Mouse (Mus musculus): ENCODE measurements at regions not wholly inside any gene's neighbourhood (a gene's known extent, or its start where the extent isn't known, plus 50 kb on each side); places are given as distances from the start of the nearest gene placed in this dataset.
A peak's percentile ranks its signal among the peaks of the same experiment; 100 is the strongest.

DNA sequence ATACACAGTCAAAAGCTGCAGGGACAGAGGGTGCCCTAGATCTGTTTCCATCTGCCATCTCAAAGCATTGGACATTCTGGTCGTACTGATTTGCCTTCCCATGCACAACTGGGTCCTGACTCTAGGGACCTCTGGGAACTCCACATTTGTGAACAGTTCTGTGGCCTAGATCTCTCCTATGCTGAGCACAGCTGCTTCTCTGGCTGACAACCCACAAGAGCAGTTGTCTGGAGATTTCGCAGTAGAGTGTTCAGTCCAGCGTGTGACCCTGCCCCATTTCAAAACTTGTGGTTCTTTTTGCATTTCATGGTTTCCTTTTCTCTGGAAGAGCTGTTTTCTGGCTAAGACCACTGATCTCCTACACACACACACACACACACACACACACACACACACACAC, 269.7 kb upstream of the Sulf2 start:
- Histone ChIP-seq H3K36me3 (ENCODE audit: control insufficient read depth, insufficient read depth, low read length) (no peaks in the 10 kb centered on the region), H3K4me1 (ENCODE audit: control insufficient read depth, insufficient read depth, low read length) (peaks cover 13% of the 10 kb centered on the region; the same call in 1 of the 2 replicates), H3K4me2 (ENCODE audit: low read length) (no peak overlapping the region), H3K27ac (ENCODE audit: low read length) (no peak overlapping the region), H3K9me3 (replicated peaks; ENCODE audit: control insufficient read depth, low read length, poor library complexity, severe bottlenecking) (no peaks in the 10 kb centered on the region), H3K9ac (ENCODE audit: low read depth, low read length) (no peak overlapping the region), H3K4me3 (ENCODE audit: low read depth, low read length) (no peak overlapping the region), H3K27me3 (ENCODE audit: control insufficient read depth, insufficient read depth, low read depth, low read length) (0 out of 2 replicates have a peak, but pooled peaks cover 3% of the 10 kb centered on the region)
- ATAC-seq: no peak
- 86% methylated on average over 3 of the region's 3 CpGs for WGBS

DNA sequence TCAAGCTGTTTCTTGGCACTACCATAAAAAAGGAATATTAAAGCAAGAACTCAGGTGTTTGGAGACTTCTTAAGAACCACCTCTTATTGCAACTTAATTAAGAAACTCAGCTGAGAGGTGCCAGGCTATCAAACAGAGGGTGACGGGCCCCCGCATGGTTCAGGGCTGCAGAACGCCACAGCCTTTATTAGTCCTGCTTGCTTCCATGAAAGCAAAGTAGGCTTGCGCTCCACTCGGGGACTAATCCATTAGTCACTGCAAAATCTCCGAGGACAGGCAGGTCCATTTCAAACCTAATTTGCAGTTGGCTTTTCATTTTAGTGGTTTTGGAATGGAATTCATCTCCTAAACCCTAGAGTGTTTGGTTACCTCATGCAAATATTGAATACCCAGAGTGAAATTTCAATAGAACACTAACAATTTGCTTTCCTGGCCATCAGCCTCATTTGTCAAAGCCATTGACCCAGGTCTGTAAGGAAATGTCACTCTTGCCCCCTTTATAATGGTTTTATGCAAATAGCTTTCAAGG, 267.7 kb upstream of the Sulf2 start:
- 0 out of 2 replicates have a peak, but pooled peaks cover 3% of the 10 kb centered on the region for H3K27me3 ChIP-seq (ENCODE audit: control insufficient read depth, insufficient read depth, low read depth, low read length)
- no peak overlapping the region for H3K27ac ChIP-seq (ENCODE audit: low read length)
- no peak overlapping the region for H3K9ac ChIP-seq (ENCODE audit: low read depth, low read length)
- WGBS: 14% methylated on average over 6 of the region's 6 CpGs
- no peak overlapping the region for H3K4me2 ChIP-seq (ENCODE audit: low read length)
- ATAC-seq: no peak
- peaks cover 11% of the 10 kb centered on the region; the same call in 1 of the 2 replicates for H3K4me1 ChIP-seq (ENCODE audit: control insufficient read depth, insufficient read depth, low read length)
- no peaks in the 10 kb centered on the region for H3K36me3 ChIP-seq (ENCODE audit: control insufficient read depth, insufficient read depth, low read length)
- H3K4me3 ChIP-seq (ENCODE audit: low read depth, low read length): no peak overlapping the region
- no peaks in the 10 kb centered on the region for H3K9me3 ChIP-seq (replicated peaks; ENCODE audit: control insufficient read depth, low read length, poor library complexity, severe bottlenecking)

DNA sequence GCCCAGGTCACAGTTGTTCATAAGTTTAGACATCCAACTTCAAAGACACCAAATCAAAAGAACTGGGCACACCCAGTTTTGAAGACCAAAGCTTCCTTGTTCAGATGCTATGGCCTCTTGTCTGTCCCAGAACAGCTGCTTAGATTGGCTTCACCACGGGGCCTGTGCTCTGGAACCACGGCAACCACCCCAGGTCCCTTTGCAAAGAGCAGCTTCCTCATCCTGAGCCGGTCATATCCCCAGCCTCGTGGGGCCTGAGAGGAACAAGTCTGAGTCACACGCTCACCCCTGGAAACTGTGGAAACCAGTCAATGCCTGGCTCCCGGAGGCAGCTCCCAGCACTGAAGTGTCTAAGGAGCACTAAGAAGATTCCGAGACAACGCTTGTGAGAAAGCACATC, 264.8 kb upstream of the Sulf2 start:
- ATAC-seq: no peak
- H3K27me3 ChIP-seq (ENCODE audit: control insufficient read depth, insufficient read depth, low read depth, low read length): 0 out of 2 replicates have a peak, but pooled peaks cover 3% of the 10 kb centered on the region
- peaks cover 8% of the 10 kb centered on the region; the same call in 1 of the 2 replicates for H3K4me1 ChIP-seq (ENCODE audit: control insufficient read depth, insufficient read depth, low read length)
- no peaks in the 10 kb centered on the region for H3K36me3 ChIP-seq (ENCODE audit: control insufficient read depth, insufficient read depth, low read length)
- 65% methylated on average over 8 of the region's 8 CpGs for WGBS
- H3K4me2 ChIP-seq (ENCODE audit: low read length): no peak overlapping the region
- H3K9ac ChIP-seq (ENCODE audit: low read depth, low read length): no peak overlapping the region
- H3K9me3 ChIP-seq (replicated peaks; ENCODE audit: control insufficient read depth, low read length, poor library complexity, severe bottlenecking): no peaks in the 10 kb centered on the region
- no peak overlapping the region for H3K27ac ChIP-seq (ENCODE audit: low read length)
- no peak overlapping the region for H3K4me3 ChIP-seq (ENCODE audit: low read depth, low read length)

DNA sequence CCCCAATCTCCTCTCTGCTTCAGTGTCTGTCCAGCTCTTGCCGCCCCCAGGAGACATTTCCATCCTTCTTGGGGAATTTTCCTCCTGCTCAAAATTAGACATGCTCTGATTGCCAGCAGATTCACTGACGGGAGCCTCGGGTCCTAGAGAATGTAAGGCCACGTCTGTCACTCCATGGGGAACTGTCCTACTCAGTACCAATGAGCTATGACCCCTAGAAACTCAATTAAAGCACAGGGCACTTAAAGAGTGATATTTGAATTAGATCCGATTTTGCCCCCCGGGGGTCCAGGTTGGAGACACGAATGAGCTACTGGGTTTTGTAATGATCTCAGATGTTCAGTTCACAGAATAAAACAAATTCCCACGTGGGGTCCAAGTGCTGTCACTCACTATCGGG, 263.8 kb upstream of the Sulf2 start:
- Histone ChIP-seq H3K4me1 (ENCODE audit: control insufficient read depth, insufficient read depth, low read length) (peaks cover 8% of the 10 kb centered on the region; the same call in 1 of the 2 replicates), H3K27ac (ENCODE audit: low read length) (0 out of 2 replicates have a peak overlapping the region, but pooled peaks have one; percentile 18), H3K4me3 (ENCODE audit: low read depth, low read length) (no peak overlapping the region), H3K4me2 (ENCODE audit: low read length) (no peak overlapping the region), H3K27me3 (ENCODE audit: control insufficient read depth, insufficient read depth, low read depth, low read length) (no peaks in the 10 kb centered on the region), H3K9me3 (replicated peaks; ENCODE audit: control insufficient read depth, low read length, poor library complexity, severe bottlenecking) (no peaks in the 10 kb centered on the region), H3K9ac (ENCODE audit: low read depth, low read length) (no peak overlapping the region), H3K36me3 (ENCODE audit: control insufficient read depth, insufficient read depth, low read length) (no peaks in the 10 kb centered on the region)
- no peak for ATAC-seq
- 37% methylated on average over 9 of the region's 9 CpGs for WGBS

DNA sequence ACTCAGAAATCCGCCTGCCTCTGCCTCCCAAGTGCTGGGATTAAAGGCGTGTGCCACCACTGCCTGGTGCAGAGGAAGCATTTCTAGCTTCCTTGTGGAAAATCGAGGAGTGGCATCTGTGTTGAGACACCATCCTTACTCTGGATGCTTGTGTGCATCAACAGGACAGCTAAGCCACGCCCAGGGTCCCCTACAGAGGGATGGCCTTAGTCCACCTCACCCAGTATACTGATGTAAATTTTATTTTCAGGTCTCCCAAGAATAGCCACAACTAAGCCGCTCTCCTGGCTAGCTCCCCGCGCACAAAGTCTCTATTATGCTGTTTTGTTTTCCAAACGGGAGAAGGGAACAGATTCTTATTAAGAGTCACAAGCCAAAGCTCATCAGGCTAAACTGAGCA, 262.8 kb upstream of the Sulf2 start:
- WGBS: 78% methylated on average over 8 of the region's 8 CpGs
- no peaks in the 10 kb centered on the region for H3K27me3 ChIP-seq (ENCODE audit: control insufficient read depth, insufficient read depth, low read depth, low read length)
- 0 out of 2 replicates have a peak, but pooled peaks cover 3% of the 10 kb centered on the region for H3K4me1 ChIP-seq (ENCODE audit: control insufficient read depth, insufficient read depth, low read length)

DNA sequence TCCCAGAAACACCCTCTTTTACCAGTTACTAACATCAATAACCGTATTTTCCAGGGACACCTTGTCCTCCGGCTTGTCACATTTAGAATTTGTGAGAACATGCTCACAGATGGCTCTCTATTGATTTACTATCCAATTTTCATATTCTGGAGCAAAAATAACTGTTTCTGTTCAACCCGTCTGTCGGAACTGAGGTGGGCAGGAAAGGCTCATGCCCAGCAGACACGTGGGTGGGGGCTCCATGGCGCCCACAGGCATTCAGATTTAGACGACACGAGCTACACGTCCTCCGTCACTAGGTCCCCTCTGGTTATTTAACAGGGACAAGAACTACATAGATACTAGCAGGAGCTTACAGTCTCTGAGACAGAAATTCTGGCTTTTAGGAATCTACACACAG, 262.2 kb upstream of the Sulf2 start:
- Histone ChIP-seq H3K9ac (ENCODE audit: low read depth, low read length) (no peak overlapping the region), H3K4me1 (ENCODE audit: control insufficient read depth, insufficient read depth, low read length) (peaks cover 8% of the 10 kb centered on the region), H3K9me3 (replicated peaks; ENCODE audit: control insufficient read depth, low read length, poor library complexity, severe bottlenecking) (no peaks in the 10 kb centered on the region), H3K4me3 (ENCODE audit: low read depth, low read length) (no peak overlapping the region), H3K27me3 (ENCODE audit: control insufficient read depth, insufficient read depth, low read depth, low read length) (no peaks in the 10 kb centered on the region), H3K27ac (ENCODE audit: low read length) (no peak overlapping the region), H3K36me3 (ENCODE audit: control insufficient read depth, insufficient read depth, low read length) (no peaks in the 10 kb centered on the region), H3K4me2 (ENCODE audit: low read length) (no peak overlapping the region)
- 78% methylated on average over 10 of the region's 10 CpGs for WGBS
- no peak for ATAC-seq

More for the DNA sequence above, 262.8 kb upstream of the Sulf2 start:
- no peaks in the 10 kb centered on the region for H3K9me3 ChIP-seq (replicated peaks; ENCODE audit: control insufficient read depth, low read length, poor library complexity, severe bottlenecking)
- H3K36me3 ChIP-seq (ENCODE audit: control insufficient read depth, insufficient read depth, low read length): no peaks in the 10 kb centered on the region
- ATAC-seq: no peak
- H3K4me2 ChIP-seq (ENCODE audit: low read length): no peak overlapping the region
- H3K4me3 ChIP-seq (ENCODE audit: low read depth, low read length): no peak overlapping the region
- no peak overlapping the region for H3K27ac ChIP-seq (ENCODE audit: low read length)
- H3K9ac ChIP-seq (ENCODE audit: low read depth, low read length): no peak overlapping the region

DNA sequence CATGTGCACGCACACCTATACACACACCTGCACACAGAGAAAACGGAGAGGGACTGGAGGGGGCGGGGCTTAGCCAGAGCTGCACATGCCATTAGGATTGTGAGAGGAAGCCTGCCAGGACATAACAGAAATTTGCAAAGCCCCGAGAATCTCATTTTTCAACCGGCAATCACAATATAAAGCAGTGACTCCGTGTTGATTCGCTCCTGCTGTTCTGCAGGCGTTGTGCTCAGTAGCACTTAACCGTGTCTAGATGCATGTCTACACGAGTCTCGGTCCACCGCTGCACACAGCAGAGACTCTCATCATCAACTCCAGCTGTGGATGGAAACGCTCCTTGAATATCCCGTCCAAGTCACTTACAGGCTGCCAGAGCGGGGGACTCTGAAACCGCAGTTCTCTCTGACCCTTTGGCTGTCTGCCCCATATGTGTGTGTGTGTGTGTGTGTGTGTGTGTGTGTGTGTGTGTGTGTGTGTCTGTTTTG, 260.1 kb upstream of the Sulf2 start:
- Histone ChIP-seq H3K4me3 (ENCODE audit: low read depth, low read length) (no peak overlapping the region), H3K4me1 (ENCODE audit: control insufficient read depth, insufficient read depth, low read length) (peaks cover 22% of the 10 kb centered on the region), H3K27ac (ENCODE audit: low read length) (no peak overlapping the region), H3K27me3 (ENCODE audit: control insufficient read depth, insufficient read depth, low read depth, low read length) (no peaks in the 10 kb centered on the region), H3K9ac (ENCODE audit: low read depth, low read length) (no peak overlapping the region), H3K9me3 (replicated peaks; ENCODE audit: control insufficient read depth, low read length, poor library complexity, severe bottlenecking) (no peaks in the 10 kb centered on the region), H3K36me3 (ENCODE audit: control insufficient read depth, insufficient read depth, low read length) (no peaks in the 10 kb centered on the region), H3K4me2 (ENCODE audit: low read length) (no peak overlapping the region)
- WGBS: 72% methylated on average over 16 of the region's 16 CpGs
- no peak for ATAC-seq

DNA sequence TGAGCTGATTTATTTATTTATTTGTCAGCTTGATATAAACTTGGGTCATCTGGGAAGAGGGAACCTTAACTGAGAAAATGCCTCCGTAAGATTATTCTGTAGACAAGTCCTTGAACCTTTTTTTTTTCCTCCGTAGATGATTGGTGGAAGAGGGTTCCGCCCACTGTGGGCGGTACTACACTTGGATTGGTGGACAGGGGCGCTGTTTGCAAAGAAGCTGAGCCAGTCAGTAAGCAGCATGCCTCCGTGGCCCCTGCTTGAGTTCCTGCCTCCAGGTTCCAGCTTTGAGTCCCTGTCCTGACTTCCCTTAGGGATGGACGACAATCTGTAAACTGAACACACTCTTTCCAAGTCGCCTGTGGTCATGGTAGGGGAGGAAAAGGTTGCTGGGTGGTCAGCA, 259.4 kb upstream of the Sulf2 start:
- no peak overlapping the region for H3K4me2 ChIP-seq (ENCODE audit: low read length)
- 89% methylated on average over 8 of the region's 8 CpGs for WGBS
- H3K27ac ChIP-seq (ENCODE audit: low read length): no peak overlapping the region
- peaks cover 22% of the 10 kb centered on the region for H3K4me1 ChIP-seq (ENCODE audit: control insufficient read depth, insufficient read depth, low read length)
- no peaks in the 10 kb centered on the region for H3K9me3 ChIP-seq (replicated peaks; ENCODE audit: control insufficient read depth, low read length, poor library complexity, severe bottlenecking)
- ATAC-seq: no peak
- H3K36me3 ChIP-seq (ENCODE audit: control insufficient read depth, insufficient read depth, low read length): no peaks in the 10 kb centered on the region
- H3K9ac ChIP-seq (ENCODE audit: low read depth, low read length): no peak overlapping the region
- no peaks in the 10 kb centered on the region for H3K27me3 ChIP-seq (ENCODE audit: control insufficient read depth, insufficient read depth, low read depth, low read length)
- no peak overlapping the region for H3K4me3 ChIP-seq (ENCODE audit: low read depth, low read length)

DNA sequence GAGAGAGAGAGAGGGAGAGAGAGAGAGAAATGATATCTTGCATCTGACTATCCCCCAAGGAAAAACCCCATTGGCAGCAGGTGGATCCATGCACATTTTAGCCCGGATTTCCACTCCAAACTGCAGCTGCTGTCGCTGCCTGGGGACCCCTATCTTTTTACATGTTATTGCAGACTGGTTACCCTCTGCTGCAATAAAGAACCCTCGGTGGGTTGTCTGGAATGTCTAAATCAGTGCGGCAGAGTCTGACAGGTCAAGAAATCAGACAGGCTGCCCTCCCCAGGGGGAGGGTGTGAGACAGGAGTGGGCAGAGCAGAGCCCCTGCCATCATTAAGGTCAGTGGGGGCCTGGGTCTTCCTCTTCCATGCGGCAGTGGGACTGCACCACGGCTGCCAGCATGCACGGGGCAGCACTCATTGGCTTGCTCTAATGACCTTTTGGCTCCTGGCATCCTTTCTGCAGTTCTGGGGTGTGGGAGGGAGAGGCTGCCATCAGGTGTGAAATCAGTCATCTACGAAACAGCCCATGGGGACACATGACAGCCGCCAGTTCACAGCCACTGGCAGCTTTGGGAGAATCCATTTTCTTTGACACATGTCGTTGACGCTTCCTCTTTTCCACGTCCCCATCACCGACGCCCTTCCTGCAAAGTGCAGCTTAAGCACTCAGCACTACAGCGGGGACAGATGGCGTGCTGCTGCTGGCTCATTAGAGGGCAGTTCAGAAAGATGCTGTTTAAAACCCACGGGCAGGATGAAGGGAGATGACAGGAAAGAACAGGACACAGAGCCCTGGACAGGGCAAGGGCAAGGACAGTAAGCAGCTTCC, 256.8 kb upstream of the Sulf2 start:
- Histone ChIP-seq H3K4me2 (ENCODE audit: low read length) (no peak overlapping the region), H3K36me3 (ENCODE audit: control insufficient read depth, insufficient read depth, low read length) (no peaks in the 10 kb centered on the region), H3K4me1 (ENCODE audit: control insufficient read depth, insufficient read depth, low read length) (peaks cover 25% of the 10 kb centered on the region), H3K4me3 (ENCODE audit: low read depth, low read length) (no peak overlapping the region), H3K27ac (ENCODE audit: low read length) (peak overlapping the region; percentile 59), H3K27me3 (ENCODE audit: control insufficient read depth, insufficient read depth, low read depth, low read length) (no peaks in the 10 kb centered on the region), H3K9ac (ENCODE audit: low read depth, low read length) (peak overlapping the region; percentile 23; the same call in 1 of the 2 replicates), H3K9me3 (replicated peaks; ENCODE audit: control insufficient read depth, low read length, poor library complexity, severe bottlenecking) (no peaks in the 10 kb centered on the region)
- 0 out of 2 replicates have a peak, but pooled peaks have one; percentile 47 for ATAC-seq
- WGBS: 22% methylated on average over 17 of the region's 17 CpGs

All from midbrain, embryonic 16.5 days (tissue).